Mouse (Mus musculus): ENCODE results near the gene Npr2. TPM values are rescaled to one million over a fixed set of nuclear protein-coding genes. Genes with fewer than 3 reads are reported as not detected.

The Npr2 gene
- polyA plus RNA-seq, 1 experiment from 2014 or later = 4.8 TPM

- Histone ChIP-seq H3K27me3 (ENCODE audit: low read depth, poor library complexity, severe bottlenecking) (peaks cover 28% of the 10 kb centered on the region), H3K4me3 (peak overlapping the region; percentile 78), H3K36me3 (no peaks in the 10 kb centered on the region), H3K27ac (peak overlapping the region; percentile 90), H3K4me1 (peaks cover 32% of the 10 kb centered on the region), H3K9me3 (replicated peaks) (no peaks in the 10 kb centered on the region)
- whole genome bisulfite sequencing = 42% methylated on average over 42 of the region's 42 CpGs
- DNase-seq (ENCODE audit: low spot score) = no peak
Measured at GRCm38 (mm10) chr4:43631956-43632920, 503 bp downstream of the Npr2 start.

GRCm38 (mm10) chr4:43633296-43633695, 1.6 kb downstream of the Npr2 start:
- H3K36me3 ChIP-seq = no peaks in the 10 kb centered on the region
- peaks cover 28% of the 10 kb centered on the region for H3K27me3 ChIP-seq (ENCODE audit: low read depth, poor library complexity, severe bottlenecking)
- no peak overlapping the region for H3K4me3 ChIP-seq
- no peak overlapping the region for H3K27ac ChIP-seq
- H3K4me1 ChIP-seq = peaks cover 32% of the 10 kb centered on the region
- no peaks in the 10 kb centered on the region for H3K9me3 ChIP-seq (replicated peaks)
- 74% methylated on average over 8 of the region's 8 CpGs for WGBS
- peak; percentile 27 for DNase-seq (ENCODE audit: low spot score)

GRCm38 (mm10) chr4:43633736-43634135, 2.0 kb downstream of the Npr2 start:
- WGBS = 89% methylated on average over 2 of the region's 2 CpGs
- no peaks in the 10 kb centered on the region for H3K9me3 ChIP-seq (replicated peaks)
- peak; percentile 25 for DNase-seq (ENCODE audit: low spot score)
- peaks cover 28% of the 10 kb centered on the region for H3K27me3 ChIP-seq (ENCODE audit: low read depth, poor library complexity, severe bottlenecking)
- no peaks in the 10 kb centered on the region for H3K36me3 ChIP-seq
- no peak overlapping the region for H3K27ac ChIP-seq
- H3K4me3 ChIP-seq = no peak overlapping the region
- H3K4me1 ChIP-seq = peaks cover 32% of the 10 kb centered on the region

- Histone ChIP-seq H3K4me3 (no peak overlapping the region), H3K9me3 (replicated peaks) (no peaks in the 10 kb centered on the region), H3K27me3 (ENCODE audit: low read depth, poor library complexity, severe bottlenecking) (peaks cover 28% of the 10 kb centered on the region), H3K4me1 (peaks cover 31% of the 10 kb centered on the region), H3K27ac (no peak overlapping the region), H3K36me3 (no peaks in the 10 kb centered on the region)
- peak; percentile 21 for DNase-seq (ENCODE audit: low spot score)
- WGBS = 86% methylated on average over 7 of the region's 7 CpGs
Measured at GRCm38 (mm10) chr4:43634621-43635374, 3.1 kb downstream of the Npr2 start.

GRCm38 (mm10) chr4:43636751-43637150, 5.0 kb downstream of the Npr2 start:
- no peak overlapping the region for H3K4me3 ChIP-seq
- 77% methylated on average over 6 of the region's 6 CpGs for WGBS
- H3K27ac ChIP-seq = no peak overlapping the region
- H3K36me3 ChIP-seq = no peaks in the 10 kb centered on the region
- H3K27me3 ChIP-seq (ENCODE audit: low read depth, poor library complexity, severe bottlenecking) = peaks cover 22% of the 10 kb centered on the region
- peaks cover 20% of the 10 kb centered on the region for H3K4me1 ChIP-seq
- DNase-seq (ENCODE audit: low spot score) = peak; percentile 19
- H3K9me3 ChIP-seq (replicated peaks) = no peaks in the 10 kb centered on the region

GRCm38 (mm10) chr4:43640076-43640475, 8.3 kb downstream of the Npr2 start:
- Histone ChIP-seq H3K4me3 (no peak overlapping the region), H3K27me3 (ENCODE audit: low read depth, poor library complexity, severe bottlenecking) (no peaks in the 10 kb centered on the region), H3K36me3 (no peaks in the 10 kb centered on the region), H3K27ac (no peak overlapping the region; the same call in 1 of the 2 replicates), H3K4me1 (peaks cover 6% of the 10 kb centered on the region), H3K9me3 (replicated peaks) (no peaks in the 10 kb centered on the region)
- peak; percentile 25 for DNase-seq (ENCODE audit: low spot score)
- WGBS = 80% methylated on average over 9 of the region's 9 CpGs

- DNase-seq (ENCODE audit: low spot score) = peak; percentile 26
- 78% methylated on average over 6 of the region's 6 CpGs for WGBS
- H3K4me3 ChIP-seq = no peak overlapping the region
Measured at GRCm38 (mm10) chr4:43640491-43640890, 8.8 kb downstream of the Npr2 start.

GRCm38 (mm10) chr4:43649783-43650182, 18.0 kb downstream of the Npr2 start:
- no peak for DNase-seq (ENCODE audit: low spot score)
- peaks cover 12% of the 10 kb centered on the region; the same call in 1 of the 2 replicates for H3K36me3 ChIP-seq
- WGBS = 100% methylated on average over 3 of the region's 3 CpGs
- H3K4me3 ChIP-seq = no peak overlapping the region
- H3K27me3 ChIP-seq (ENCODE audit: low read depth, poor library complexity, severe bottlenecking) = no peaks in the 10 kb centered on the region
- H3K27ac ChIP-seq = no peak overlapping the region
- peaks cover 11% of the 10 kb centered on the region for H3K4me1 ChIP-seq
- H3K9me3 ChIP-seq (replicated peaks) = no peaks in the 10 kb centered on the region

More at GRCm38 (mm10) chr4:43640491-43640890, 8.8 kb downstream of the Npr2 start:
- no peak overlapping the region; the same call in 1 of the 2 replicates for H3K27ac ChIP-seq
- H3K4me1 ChIP-seq = peaks cover 6% of the 10 kb centered on the region
- no peaks in the 10 kb centered on the region for H3K27me3 ChIP-seq (ENCODE audit: low read depth, poor library complexity, severe bottlenecking)
- H3K36me3 ChIP-seq = no peaks in the 10 kb centered on the region
- no peaks in the 10 kb centered on the region for H3K9me3 ChIP-seq (replicated peaks)

GRCm38 (mm10) chr4:43652726-43653125, 21.0 kb downstream of the Npr2 start:
- Histone ChIP-seq H3K4me1 (peaks cover 23% of the 10 kb centered on the region), H3K27ac (no peak overlapping the region), H3K9me3 (replicated peaks) (no peaks in the 10 kb centered on the region), H3K4me3 (peak overlapping the region; percentile 39), H3K36me3 (peaks cover 12% of the 10 kb centered on the region; the same call in 1 of the 2 replicates), H3K27me3 (ENCODE audit: low read depth, poor library complexity, severe bottlenecking) (no peaks in the 10 kb centered on the region)
- 85% methylated on average over 4 of the region's 4 CpGs for WGBS
- no peak for DNase-seq (ENCODE audit: low spot score)

GRCm38 (mm10) chr4:43653161-43654015, 21.7 kb downstream of the Npr2 start, which contains the start of gene Spag8:
Spag8 (minus strand) TSS chr4:43653594.
- no peaks in the 10 kb centered on the region for H3K27me3 ChIP-seq (ENCODE audit: low read depth, poor library complexity, severe bottlenecking)
- peak within 1 kb of the TSS; percentile 39 for H3K4me3 ChIP-seq
- WGBS = 21% methylated on average over 24 of the region's 24 CpGs
- peaks cover 23% of the 10 kb centered on the region for H3K4me1 ChIP-seq
- peaks cover 12% of the 10 kb centered on the region; the same call in 1 of the 2 replicates for H3K36me3 ChIP-seq
- no peaks in the 10 kb centered on the region for H3K9me3 ChIP-seq (replicated peaks)
- H3K27ac ChIP-seq = no peak within 1 kb of the TSS
- DNase-seq (ENCODE audit: low spot score) = peak; percentile 58

GRCm38 (mm10) chr4:43655656-43656338, 24.1 kb downstream of the Npr2 start:
- H3K4me1 ChIP-seq = peaks cover 23% of the 10 kb centered on the region
- peaks cover 2% of the 10 kb centered on the region; the same call in 1 of the 2 replicates for H3K27me3 ChIP-seq (ENCODE audit: low read depth, poor library complexity, severe bottlenecking)
- peak overlapping the region; percentile 87 for H3K4me3 ChIP-seq
- H3K27ac ChIP-seq = peak overlapping the region; percentile 93
- DNase-seq (ENCODE audit: low spot score) = peak; percentile 35
- H3K36me3 ChIP-seq = peaks cover under 1% of the 10 kb centered on the region; the same call in 1 of the 2 replicates
- WGBS = 8% methylated on average over 34 of the region's 34 CpGs
- H3K9me3 ChIP-seq (replicated peaks) = no peaks in the 10 kb centered on the region

Data from limb, embryonic 10.5 days (tissue).